8 mouse cellular contexts compared by ENCODE assay signal in the genomic region with DNA sequence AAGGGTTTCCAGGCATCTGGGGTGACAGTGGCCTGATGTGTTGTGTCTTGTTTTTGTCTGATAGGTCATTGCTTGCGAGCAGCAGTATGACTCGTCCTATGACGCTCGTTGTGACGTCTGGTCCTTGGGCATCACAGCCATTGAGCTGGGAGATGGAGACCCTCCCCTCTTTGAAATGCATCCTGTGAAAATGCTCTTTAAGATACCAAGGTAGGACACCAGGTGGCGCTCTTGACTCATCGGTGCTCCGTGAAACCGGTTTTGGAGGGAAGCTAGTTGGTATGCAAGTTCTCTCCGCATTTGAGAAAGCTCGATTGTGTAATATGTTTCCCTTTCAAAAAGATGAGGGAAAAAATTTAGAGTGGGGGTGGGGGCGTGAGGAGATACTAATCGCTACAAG.
A peak's percentile ranks its signal among the peaks of the same experiment; 100 is the strongest.
DNase-seq lines count a peak whose midpoint lies in the region; ATAC-seq lines count a peak whose summit lies in the region.

No protein-coding gene starts in this region.

- no peaks in the 10 kb centered on the region for H3K36me3 ChIP-seq in hindbrain, embryonic 13.5 days

- 0 out of 2 replicates have a peak, but pooled peaks cover 4% of the 10 kb centered on the region for H3K27me3 ChIP-seq in hindbrain, embryonic 13.5 days

- no peaks in the 10 kb centered on the region for H3K9me3 ChIP-seq in hindbrain, embryonic 13.5 days

- ATAC-seq in hindbrain, embryonic 13.5 days (ENCODE audit: low FRiP score): peak; percentile 90

- H3K4me2 ChIP-seq in hindbrain, embryonic 13.5 days: peak overlapping the region; percentile 47

- WGBS in hindbrain, embryonic 13.5 days: under 1% methylated on average over 13 of the region's 13 CpGs

- peak overlapping the region; percentile 7; the same call in 1 of the 2 replicates for H3K4me3 ChIP-seq in hindbrain, embryonic 13.5 days

- DNase-seq in MEL-GATA-1-ER (ENCODE audit: extremely low read depth, low read depth): peak; percentile 24
- peak; percentile 55 for DNase-seq in cerebellum, adult 8-10 months
- DNase-seq in frontal cortex, postnatal 10 days (ENCODE audit: low spot score in 2 of 2): peak; percentile 86 to 92
- DNase-seq in layer of hippocampus, postnatal 14 days (ENCODE audit: low spot score in 2 of 2): peak; percentile 95 to 97
- DNase-seq in lung, postnatal 4 days: peak; percentile 51 to 81
- DNase-seq in right cerebral cortex, adult 18-20 months: peak; percentile 85
- peak; percentile 41 for DNase-seq in urinary bladder, adult 2 months (ENCODE audit: low spot score)

- H3K9ac ChIP-seq in hindbrain, embryonic 13.5 days: no peak overlapping the region

- H3K27ac ChIP-seq in hindbrain, embryonic 13.5 days: peak overlapping the region; percentile 86

- peaks cover 32% of the 10 kb centered on the region for H3K4me1 ChIP-seq in hindbrain, embryonic 13.5 days (replicated peaks)

Comparison
In these comparisons a context has a peak if more than half of its experiments do, and no peak if none do; other contexts are left out.
1. Peak in every context shown above with its lines: DNase-seq, ATAC-seq, H3K4me3 ChIP-seq and H3K27ac ChIP-seq.
2. DNase-seq: peak in every context shown above with its lines; median percentile 96 in layer of hippocampus, postnatal 14 days; 89 in frontal cortex, postnatal 10 days; 85 in right cerebral cortex, adult 18-20 months; 66 in lung, postnatal 4 days; 55 in cerebellum, adult 8-10 months; 41 in urinary bladder, adult 2 months; 24 in MEL-GATA-1-ER.